Mouse (Mus musculus) NIH3T3 (cell line): Measurements from ENCODE around the gene Clybl.

ENCODE experiments used
- DNase-seq: peaks from one replicate; pipeline ENCODE4 v3.0.0-alpha.2; 2012; ENCODE audit warnings: low read depth

Gene Clybl

DNA sequence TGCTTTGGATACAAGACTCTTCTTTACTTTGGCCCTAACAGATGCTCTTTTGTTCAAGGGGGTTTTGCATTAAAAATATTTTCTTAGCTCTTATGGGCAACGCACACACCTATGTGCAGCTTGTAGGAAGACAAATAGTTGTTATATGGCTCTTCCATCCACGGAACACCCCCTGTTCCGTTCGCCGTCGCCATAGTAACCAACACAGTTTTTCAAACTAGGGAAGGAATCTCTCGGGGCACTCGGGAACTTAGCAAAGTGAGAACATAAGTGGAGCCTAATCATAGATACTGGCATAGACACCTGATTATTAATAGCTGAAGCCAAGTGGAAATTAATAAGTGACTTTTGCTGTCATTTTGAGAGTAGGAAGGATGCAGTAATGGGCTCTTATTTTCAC, 123.6 kb downstream of the Clybl start:
- DNase-seq = no peak

DNA sequence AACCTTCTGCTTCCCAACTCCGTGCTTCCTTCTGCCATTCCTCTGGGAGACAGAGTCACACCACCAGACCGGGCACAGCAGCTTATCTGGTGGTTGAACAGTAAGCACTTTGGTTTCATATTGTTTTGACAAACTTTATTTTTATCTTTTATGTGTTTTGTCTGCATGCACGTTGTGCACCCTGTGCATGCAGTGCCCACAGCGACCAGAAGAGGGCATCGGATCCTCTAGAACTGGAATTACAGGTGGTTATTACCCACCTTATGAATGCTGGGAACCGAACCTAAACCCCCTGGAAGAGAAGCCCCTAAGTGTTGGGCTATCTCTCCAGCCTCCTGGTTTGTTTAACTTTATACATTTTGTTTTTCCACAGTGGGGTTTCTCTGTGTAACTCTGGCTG, 130.9 kb downstream of the Clybl start:
- DNase-seq = no peak

DNA sequence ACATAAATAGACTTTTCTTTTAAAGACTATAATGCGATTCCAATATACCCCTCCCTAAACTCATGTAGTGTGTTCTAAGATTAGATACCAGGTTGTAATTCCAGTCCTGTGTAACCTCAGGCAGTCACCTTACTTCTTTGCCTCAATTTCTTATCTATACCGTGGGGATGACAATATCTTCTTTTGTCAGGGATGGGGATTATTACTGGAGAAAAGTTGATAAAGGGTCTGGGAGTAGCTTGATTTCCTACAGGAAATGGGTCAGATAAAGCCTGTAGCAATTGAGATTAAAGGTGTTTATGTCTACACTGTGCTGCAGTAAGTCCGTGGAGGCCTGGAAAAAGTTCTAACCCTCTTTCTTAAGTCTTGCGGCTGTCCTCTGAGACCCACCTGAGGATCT, 131.8 kb downstream of the Clybl start:
- DNase-seq = no peak

- DNase-seq = no peak
Observed at GRCm38 (mm10) chr14:122315743-122316142, 134.2 kb downstream of the Clybl start.

- DNase-seq = peak; percentile 49
Observed at GRCm38 (mm10) chr14:122322136-122322535, 140.6 kb downstream of the Clybl start.

DNA sequence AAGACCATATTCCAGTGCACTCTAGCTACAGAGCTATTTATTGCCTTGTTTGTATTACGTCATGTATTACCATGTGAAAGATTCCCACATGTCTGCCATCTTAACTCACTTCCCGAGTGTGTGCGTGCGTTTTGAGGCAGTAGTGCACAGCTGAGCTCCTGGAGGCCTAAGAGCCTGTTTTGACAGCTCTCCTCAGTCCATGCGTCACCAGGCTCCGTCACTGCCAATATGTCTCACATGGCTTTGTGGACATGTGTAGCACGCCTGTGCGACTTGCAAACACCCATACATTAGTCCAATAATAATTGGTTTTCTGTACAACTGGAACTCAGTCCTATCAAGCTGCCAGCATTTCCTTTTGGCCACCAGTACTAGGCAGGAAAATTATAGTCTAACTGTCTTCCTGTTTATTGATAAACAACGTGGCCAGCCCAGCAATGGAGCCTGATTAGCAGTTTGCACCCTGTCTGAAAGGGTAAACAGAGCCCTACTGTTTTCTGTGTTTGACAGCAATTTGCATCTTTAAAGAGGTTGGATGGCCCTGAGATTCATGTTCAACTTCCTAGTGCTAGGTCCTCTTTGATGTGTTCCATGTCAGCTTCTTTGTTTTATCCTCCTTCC, 142.4 kb downstream of the Clybl start:
- no peak for DNase-seq

DNA sequence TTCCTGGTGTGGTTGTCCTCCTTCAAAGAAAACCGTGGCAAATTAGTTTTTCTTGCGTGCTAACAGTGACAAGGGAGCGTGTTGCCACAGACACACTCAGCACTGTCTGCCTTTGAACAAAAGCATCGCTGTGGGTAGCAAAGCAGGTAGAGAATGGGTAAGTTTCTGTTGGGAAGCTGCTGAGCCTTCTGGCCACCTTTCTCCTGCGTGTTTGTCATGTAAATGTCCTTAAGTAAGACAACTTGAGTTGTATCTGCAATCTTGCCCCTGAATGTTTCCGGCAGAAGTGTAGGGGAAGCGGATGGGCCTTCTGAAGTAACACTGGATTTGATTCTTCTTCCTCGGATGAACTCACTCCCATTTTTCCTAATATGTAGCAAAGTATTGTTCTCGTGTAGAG, 148.6 kb downstream of the Clybl start:
- DNase-seq = no peak

- no peak for DNase-seq
Observed at GRCm38 (mm10) chr14:122330716-122331115, 149.2 kb downstream of the Clybl start.

DNA sequence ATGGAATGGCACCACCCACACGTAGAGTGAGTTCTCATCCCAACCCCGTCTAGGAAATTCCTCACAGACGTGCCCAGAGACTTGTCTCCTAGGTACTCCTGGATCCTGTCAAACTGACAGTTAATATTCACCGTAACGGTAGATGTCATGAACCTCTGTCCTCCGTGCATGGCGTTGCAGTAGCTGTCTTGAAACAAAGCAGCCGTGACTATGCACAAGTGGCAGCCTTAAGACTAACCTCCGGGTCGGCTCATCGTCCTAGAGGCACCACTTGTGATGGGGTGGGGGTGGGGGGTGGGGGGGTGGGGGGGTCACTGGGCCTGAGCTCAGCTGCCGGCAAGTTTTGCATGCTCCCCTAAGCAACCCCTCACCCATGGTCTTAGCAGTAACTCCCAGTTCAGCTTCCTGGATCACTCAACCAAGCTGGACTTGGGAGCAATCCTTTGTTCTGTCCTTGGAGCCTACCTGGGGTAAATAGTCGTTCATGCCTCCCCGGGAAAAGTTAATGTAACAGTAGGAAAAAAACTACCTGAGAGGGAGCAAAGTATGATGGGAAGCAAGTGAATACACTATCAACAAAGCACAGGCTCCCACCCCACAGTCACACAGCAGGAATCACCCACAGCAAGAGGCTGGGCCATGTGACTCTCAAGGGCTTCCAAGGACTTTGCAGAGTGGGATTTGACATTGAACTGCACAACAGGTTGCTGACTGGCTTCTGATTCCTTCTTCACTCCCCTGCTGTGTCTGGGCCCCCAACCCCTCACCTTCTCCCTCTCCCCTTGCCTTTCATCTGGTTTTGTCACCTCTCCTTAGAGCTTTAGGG, 150.3 kb downstream of the Clybl start:
- DNase-seq = no peak

DNA sequence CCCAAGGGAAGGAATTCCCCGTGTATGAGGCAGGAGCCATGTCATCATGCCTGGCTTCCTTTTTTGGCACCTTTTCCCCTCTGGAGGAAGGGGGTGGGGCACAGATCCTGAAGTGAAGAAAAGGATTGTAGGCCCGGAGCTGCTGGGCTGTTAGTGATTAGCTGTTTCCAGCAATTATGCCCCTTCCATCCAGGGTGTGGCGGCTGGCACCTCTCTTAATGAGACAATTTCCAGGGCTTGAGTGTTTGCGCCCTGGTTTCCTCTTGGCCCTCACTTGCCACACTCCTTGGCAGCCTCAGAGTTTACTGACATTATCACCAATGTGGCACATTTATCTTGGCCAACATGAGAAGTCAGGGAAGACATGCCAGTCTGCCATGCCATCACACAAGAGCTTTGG, 155.5 kb downstream of the Clybl start:
- peak; percentile 21 for DNase-seq

DNA sequence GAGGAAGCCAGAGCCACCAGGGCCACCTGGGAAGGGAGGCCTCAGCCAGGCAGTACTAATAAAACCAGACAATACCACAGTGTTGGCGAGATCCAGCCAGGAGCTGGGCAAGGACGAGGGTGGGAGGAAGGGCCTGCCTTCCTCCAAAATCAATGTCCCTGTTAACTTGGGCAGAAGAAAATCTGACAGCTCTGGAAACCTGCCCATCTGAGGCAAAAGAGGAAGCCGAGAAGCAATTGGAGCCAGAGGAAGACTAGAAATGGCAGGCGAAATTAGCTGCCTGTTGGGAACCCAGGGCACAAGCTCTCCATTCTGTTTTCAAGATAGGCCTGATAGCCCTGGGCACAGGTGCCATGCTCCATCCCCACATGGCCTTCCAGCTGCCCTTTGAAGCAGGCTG, 157.3 kb downstream of the Clybl start:
- DNase-seq = no peak

- no peak for DNase-seq
Observed at GRCm38 (mm10) chr14:122340141-122340540, 158.6 kb downstream of the Clybl start.

DNA sequence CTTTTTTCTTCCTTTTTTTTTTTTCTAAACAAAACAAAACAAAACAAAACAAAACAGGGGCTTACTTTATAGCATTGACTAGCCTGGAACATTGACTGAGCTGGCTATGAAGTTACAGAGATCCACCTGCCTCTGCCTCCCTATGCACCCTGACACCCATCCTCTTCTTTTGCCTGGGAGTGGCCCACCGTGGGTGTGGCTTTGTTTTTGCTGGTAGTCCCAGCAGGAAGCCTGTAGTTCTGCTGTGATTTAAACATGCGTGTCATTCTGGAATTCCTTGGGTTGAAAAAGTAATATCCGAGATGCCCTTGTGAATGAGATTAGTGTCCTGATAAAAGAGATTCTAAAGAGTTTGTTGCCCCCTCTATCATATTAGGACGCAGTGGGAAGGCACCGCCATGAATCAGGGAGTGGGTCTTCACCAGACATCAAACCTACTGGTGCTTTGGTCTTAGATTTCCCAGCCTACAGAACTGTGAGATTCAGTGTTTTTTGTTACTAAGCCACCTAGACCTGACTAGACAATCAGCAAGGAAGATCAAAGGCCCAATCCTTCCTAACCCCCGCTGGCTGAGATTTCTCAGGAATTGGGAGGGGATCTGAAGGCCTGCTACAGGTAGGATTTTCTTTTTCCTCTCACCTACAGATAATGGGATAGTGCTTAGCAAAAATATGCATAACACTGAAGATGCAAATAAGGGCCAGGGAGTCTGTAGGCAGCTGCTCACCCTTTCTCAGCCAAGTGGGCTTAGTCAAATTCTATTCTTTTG, 160.3 kb downstream of the Clybl start:
- DNase-seq = no peak

- DNase-seq = no peak
Observed at GRCm38 (mm10) chr14:122344272-122345224, 163.0 kb downstream of the Clybl start.

GRCm38 (mm10) chr14:122348069-122348468, 166.6 kb downstream of the Clybl start:
- no peak for DNase-seq

- DNase-seq = no peak
Observed at GRCm38 (mm10) chr14:122349326-122349725, 167.8 kb downstream of the Clybl start.

DNA sequence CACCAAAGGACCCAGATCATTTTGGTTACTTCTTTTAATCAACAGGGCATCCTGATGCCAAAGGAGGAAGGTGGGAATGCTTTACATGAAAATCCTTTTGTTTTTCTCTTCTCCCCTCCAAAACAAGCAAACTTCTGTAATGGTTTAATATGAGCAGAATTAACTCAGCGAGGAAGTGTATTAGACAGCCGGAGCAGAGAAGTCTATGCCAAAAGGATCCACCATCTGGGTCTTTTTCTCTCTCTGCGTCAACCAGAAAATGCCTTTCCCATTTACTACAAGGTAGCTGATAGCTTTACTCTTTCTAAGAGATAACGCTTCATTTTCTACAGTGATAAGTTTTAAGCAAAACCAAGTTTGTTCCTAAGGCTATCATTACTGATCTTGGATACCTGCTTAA, 168.3 kb downstream of the Clybl start:
- DNase-seq = no peak

DNA sequence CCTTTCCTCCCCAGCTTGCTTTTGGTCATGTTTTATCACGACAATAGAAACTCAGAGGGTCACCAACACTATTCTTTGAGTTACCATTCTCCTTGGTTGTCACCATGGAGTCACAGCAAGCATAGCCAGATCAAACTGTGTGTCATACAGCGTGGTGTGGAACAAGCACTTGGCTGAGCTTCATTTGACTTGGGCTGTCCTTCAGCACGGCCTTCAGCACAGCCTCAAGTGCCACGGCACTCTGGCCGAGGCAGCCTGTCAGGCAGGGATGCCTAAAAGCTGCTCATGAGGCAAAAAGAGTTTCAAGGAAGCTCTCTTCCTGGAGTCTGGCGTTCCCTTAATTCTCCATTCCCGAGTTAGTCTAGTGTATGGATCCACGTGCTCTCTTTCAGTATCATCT, 169.3 kb downstream of the Clybl start:
- no peak for DNase-seq

DNA sequence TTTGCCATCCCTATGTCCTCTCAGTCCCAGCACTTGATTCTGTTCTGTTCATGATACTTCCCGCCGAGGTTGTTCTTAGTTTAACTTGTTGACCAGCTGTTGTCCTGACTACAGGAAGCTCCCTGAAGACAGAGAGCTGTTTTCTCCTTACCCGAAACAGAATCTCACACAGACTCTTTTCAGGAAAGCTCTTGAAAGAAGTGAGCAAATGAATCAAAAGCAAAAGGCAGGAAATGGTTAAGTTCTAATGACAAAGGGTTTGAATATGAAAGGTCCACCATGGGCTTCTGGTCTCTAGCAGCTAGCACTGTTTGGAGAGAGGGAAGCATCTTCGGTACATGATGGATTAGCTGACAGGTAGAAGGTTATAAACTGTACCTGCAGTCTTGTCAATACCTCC, 175.8 kb downstream of the Clybl start:
- no peak for DNase-seq

DNA sequence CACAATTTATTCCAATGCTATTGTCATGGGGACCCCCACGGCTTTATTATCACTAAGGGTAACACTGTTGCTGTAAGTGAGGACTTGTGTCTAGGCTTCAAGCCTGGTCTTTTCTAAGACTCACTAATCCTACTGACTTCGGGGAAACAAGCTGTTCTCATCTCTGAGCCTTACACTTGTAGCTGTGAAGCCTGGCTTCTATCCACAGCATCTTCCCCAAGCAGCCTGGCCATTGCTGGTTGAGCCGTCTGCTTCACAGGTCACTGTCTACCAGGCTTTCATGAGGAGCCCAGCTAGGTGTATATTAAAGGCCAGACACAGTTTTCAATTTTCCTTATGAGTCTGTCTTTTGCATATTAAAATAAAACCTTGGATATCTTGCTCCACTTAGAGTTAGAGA, 177.1 kb downstream of the Clybl start:
- DNase-seq = no peak

DNA sequence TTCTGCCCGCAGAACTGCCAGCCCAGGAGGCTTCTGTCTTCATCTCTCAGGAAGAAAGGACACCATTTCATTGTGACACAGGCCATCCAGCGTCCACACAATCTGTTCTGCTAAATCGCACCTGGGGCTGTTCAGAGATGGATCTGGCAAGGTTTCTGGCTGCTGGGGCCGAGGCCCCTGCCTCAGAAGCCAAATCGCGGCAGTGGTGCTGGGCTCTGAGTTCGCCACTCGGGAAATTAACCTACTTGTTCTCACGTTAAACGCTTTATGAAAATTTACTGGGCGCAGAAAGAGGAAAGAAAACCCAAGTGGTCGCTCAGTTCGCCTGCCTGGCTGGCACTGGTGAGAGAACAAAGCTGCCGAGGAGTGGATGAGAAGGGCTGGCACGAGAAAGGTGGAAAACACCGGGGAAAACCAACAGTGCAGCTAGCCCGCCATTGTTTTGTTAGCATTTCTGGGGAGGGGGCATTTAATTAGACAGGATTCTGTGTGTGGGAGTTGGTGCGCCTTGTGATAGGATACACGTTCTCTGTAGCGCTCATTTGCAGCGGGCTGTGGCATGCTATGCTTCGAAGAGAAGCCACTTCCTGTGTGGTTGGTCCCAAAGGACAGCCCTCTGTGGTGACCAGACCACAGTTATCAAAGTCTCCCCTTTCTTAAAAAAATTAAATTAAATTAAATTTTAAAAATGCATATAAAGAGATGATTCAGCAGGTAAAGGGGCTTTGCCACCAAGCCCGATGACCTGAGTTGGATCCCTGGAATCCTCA, 177.8 kb downstream of the Clybl start:
- no peak for DNase-seq
